20 mouse cellular contexts compared by ENCODE assay signal in the genomic region with DNA sequence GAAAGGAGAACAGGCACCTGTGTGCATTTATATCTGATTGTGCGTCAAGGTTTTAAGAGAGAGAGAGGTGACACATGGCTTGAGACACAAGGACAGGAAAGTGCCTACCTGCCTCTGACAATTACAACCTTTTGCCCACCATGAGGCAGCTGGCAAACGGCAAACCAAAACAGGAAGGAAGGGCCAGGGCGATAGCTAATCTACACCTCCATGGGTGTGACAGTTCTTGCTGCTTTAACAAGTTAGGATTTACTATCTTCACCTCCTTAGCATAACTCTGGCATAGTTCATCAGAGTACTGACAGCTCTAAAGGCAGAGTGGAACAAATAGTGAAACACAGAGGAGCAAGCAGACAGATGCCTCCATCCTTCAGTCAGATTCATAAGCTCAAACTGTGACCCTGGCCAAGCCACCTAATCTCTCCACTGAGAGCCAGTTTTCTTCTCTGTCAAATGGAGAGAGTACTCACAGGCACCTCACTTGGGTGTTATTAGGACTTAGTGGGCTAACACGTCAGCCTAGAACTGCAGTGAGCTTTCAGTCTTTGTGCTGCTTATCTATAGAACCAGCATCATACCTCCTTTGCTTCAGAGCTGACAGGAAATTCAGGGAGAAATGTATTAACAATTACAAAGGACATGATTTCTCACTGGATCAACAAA. TPM values are rescaled to one million over a fixed set of nuclear protein-coding genes. Genes with fewer than 3 reads are reported as not detected.
A peak's percentile ranks its signal among the peaks of the same experiment; 100 is the strongest.
DNase-seq lines count a peak whose midpoint lies in the region; ATAC-seq and TF ChIP-seq lines count a peak whose summit lies in the region.
"Had no signal": no experiment of that assay in that cellular context is flagged by ENCODE, and none has a peak within 500 bp of the region (broad histone marks: within the 10 kb centered on the region; RNA-seq: fewer than 3 reads in every experiment).

No protein-coding gene starts in this region.

- no peak for TF ChIP-seq CTCF in heart, adult 2 months (IDR thresholded peaks at IDR 0.05)
- no peak for TF ChIP-seq CTCF in heart, postnatal 0 days (IDR thresholded peaks at IDR 0.05; ENCODE audit: low read depth)

- no peaks in the 10 kb centered on the region for H3K27me3 ChIP-seq in heart, adult 2 months (ENCODE audit: control insufficient read depth, insufficient read depth, low read length)
- H3K27me3 ChIP-seq in heart, postnatal 0 days (ENCODE audit: control insufficient read depth, insufficient read depth, low read length), result no peaks in the 10 kb centered on the region
- H3K27me3 ChIP-seq in heart, embryonic 10.5 days (ENCODE audit: insufficient read depth, poor library complexity, severe bottlenecking), result no peaks in the 10 kb centered on the region
- no peaks in the 10 kb centered on the region for H3K27me3 ChIP-seq in liver, embryonic 13.5 days
- H3K27me3 ChIP-seq in neural tube, embryonic 15.5 days (replicated peaks), result no peaks in the 10 kb centered on the region
- H3K27me3 ChIP-seq: stomach, embryonic 15.5 days had no signal

- H3K36me3 ChIP-seq in heart, adult 2 months (ENCODE audit: control insufficient read depth, insufficient read depth, low read length), result peaks cover 20% of the 10 kb centered on the region
- H3K36me3 ChIP-seq in heart, postnatal 0 days (replicated peaks; ENCODE audit: control insufficient read depth, insufficient read depth, low read length), result peaks cover 33% of the 10 kb centered on the region
- H3K36me3 ChIP-seq in heart, embryonic 10.5 days, result peaks cover 51% of the 10 kb centered on the region
- peaks cover 80% of the 10 kb centered on the region for H3K36me3 ChIP-seq in liver, embryonic 13.5 days
- H3K36me3 ChIP-seq in neural tube, embryonic 15.5 days, result peaks cover 69% of the 10 kb centered on the region

- TF ChIP-seq EP300 in heart, adult 2 months (IDR thresholded peaks at IDR 0.05; ENCODE audit: insufficient read depth, low read depth, low read length), result no peak
- no peak for TF ChIP-seq EP300 in heart, postnatal 0 days (IDR thresholded peaks at IDR 0.05; ENCODE audit: low read depth)

- H3K4me3 ChIP-seq in heart, adult 2 months, result no peak overlapping the region
- H3K4me3 ChIP-seq in heart, postnatal 0 days (ENCODE audit: low read depth, low read length), result no peak overlapping the region
- H3K4me3 ChIP-seq in heart, embryonic 10.5 days, result no peak overlapping the region
- no peak overlapping the region for H3K4me3 ChIP-seq in liver, embryonic 13.5 days (replicated peaks)
- H3K4me3 ChIP-seq in neural tube, embryonic 15.5 days (replicated peaks), result no peak overlapping the region
- H3K4me3 ChIP-seq: limb, embryonic 10.5 days; stomach, embryonic 15.5 days had no signal

- H3K4me2 ChIP-seq in heart, postnatal 0 days (ENCODE audit: low read depth, low read length), result no peak overlapping the region
- no peak overlapping the region for H3K4me2 ChIP-seq in liver, embryonic 13.5 days
- no peak overlapping the region for H3K4me2 ChIP-seq in neural tube, embryonic 15.5 days
- H3K4me2 ChIP-seq: midbrain, embryonic 11.5 days; stomach, embryonic 15.5 days had no signal

- intact Hi-C loops in heart, adult 2 months (cut with DNase I), result no loop called here

- H3K9me3 ChIP-seq in heart, postnatal 0 days (replicated peaks; ENCODE audit: control insufficient read depth, low read length), result no peaks in the 10 kb centered on the region
- no peaks in the 10 kb centered on the region for H3K9me3 ChIP-seq in heart, embryonic 10.5 days
- H3K9me3 ChIP-seq in liver, embryonic 13.5 days (replicated peaks), result no peaks in the 10 kb centered on the region
- no peaks in the 10 kb centered on the region for H3K9me3 ChIP-seq in neural tube, embryonic 15.5 days (replicated peaks)
- H3K9me3 ChIP-seq: limb, embryonic 10.5 days; stomach, embryonic 15.5 days had no signal

- no peak overlapping the region for H3K9ac ChIP-seq in heart, adult 2 months (ENCODE audit: low read depth, low read length)
- H3K9ac ChIP-seq in heart, postnatal 0 days (replicated peaks; ENCODE audit: low read depth, low read length), result no peak overlapping the region
- H3K9ac ChIP-seq in liver, embryonic 13.5 days, result no peak overlapping the region
- no peak overlapping the region for H3K9ac ChIP-seq in neural tube, embryonic 15.5 days (replicated peaks)
- H3K9ac ChIP-seq: stomach, embryonic 15.5 days had no signal

- H3K4me1 ChIP-seq in heart, adult 2 months (ENCODE audit: control insufficient read depth, insufficient read depth, low read length), result peaks cover 5% of the 10 kb centered on the region
- peaks cover 46% of the 10 kb centered on the region for H3K4me1 ChIP-seq in heart, postnatal 0 days (ENCODE audit: control insufficient read depth, insufficient read depth)
- peaks cover 18% of the 10 kb centered on the region; the same call in 1 of the 2 replicates for H3K4me1 ChIP-seq in heart, embryonic 10.5 days
- H3K4me1 ChIP-seq in liver, embryonic 13.5 days (replicated peaks), result peaks cover 30% of the 10 kb centered on the region
- H3K4me1 ChIP-seq in neural tube, embryonic 15.5 days, result no peaks in the 10 kb centered on the region
- H3K4me1 ChIP-seq: limb, embryonic 10.5 days; stomach, embryonic 15.5 days had no signal

- TF ChIP-seq POLR2A in heart, adult 2 months (IDR thresholded peaks at IDR 0.05; ENCODE audit: insufficient read depth, low read depth, low read length), result no peak

- no peak for DNase-seq in heart, adult 2 months
- DNase-seq in heart, adult 9 months (ENCODE audit: low spot score in 2 of 2), result no peak
- DNase-seq in heart, postnatal 0 days (ENCODE audit: low spot score), result no peak
- no peak for DNase-seq in heart, embryonic 10.5 days (ENCODE audit: low spot score)
- peak; percentile 13 for DNase-seq in liver, embryonic 13.5 days
- DNase-seq in layer of hippocampus, postnatal 25 days (ENCODE audit: extremely low spot score in 1 of 2, low spot score in 1 of 2), result no peak
- DNase-seq: cerebellum, adult 11-12 months; cerebellum, postnatal 25 days; embryo, embryonic 11 days; thymus, postnatal 36 days had no signal

- no peak for ATAC-seq in heart, postnatal 0 days (ENCODE audit: insufficient read depth, low read depth)
- ATAC-seq in liver, embryonic 13.5 days (ENCODE audit: low read depth), result peak; percentile 73
- peak; percentile 90 for ATAC-seq in megakaryocyte-erythroid progenitor cell, adult 5-6 weeks (replicated peaks; ENCODE audit: low FRiP score, low TSS enrichment, poor library complexity, severe bottlenecking)
- no peak for ATAC-seq in neural tube, embryonic 15.5 days (ENCODE audit: low FRiP score)
- ATAC-seq: forebrain, embryonic 14.5 days; hindbrain, postnatal 0 days; intestine, embryonic 16.5 days; lung, postnatal 0 days had no signal

- WGBS in heart, adult 2 months, result 53% methylated on average over 4 of the region's 4 CpGs
- 40% methylated on average over 4 of the region's 4 CpGs for WGBS in heart, postnatal 0 days
- 53% methylated on average over 4 of the region's 4 CpGs for WGBS in heart, embryonic 10.5 days
- WGBS in liver, embryonic 13.5 days (ENCODE audit: insufficient replicate concordance), result 20% methylated on average over 4 of the region's 4 CpGs
- WGBS in neural tube, embryonic 15.5 days, result 84% methylated on average over 4 of the region's 4 CpGs

- no peaks in the 10 kb centered on the region for H3K79me2 ChIP-seq in heart, adult 2 months (replicated peaks; ENCODE audit: control insufficient read depth, insufficient read depth, low read length)

- H3K27ac ChIP-seq in heart, adult 2 months, result peak overlapping the region; percentile 57
- peak overlapping the region; percentile 94 for H3K27ac ChIP-seq in heart, postnatal 0 days (ENCODE audit: low read depth)
- H3K27ac ChIP-seq in heart, embryonic 10.5 days, result no peak overlapping the region
- no peak overlapping the region for H3K27ac ChIP-seq in liver, embryonic 13.5 days
- H3K27ac ChIP-seq in neural tube, embryonic 15.5 days (replicated peaks), result no peak overlapping the region
- H3K27ac ChIP-seq: hindbrain, postnatal 0 days; limb, embryonic 10.5 days; macrophage; stomach, embryonic 15.5 days had no signal

RNA-seq across cellular contexts. Expression of gene Fcf1, which starts 26.4 kb away (rescaled TPM):
- 10 to 100 TPM; 31.8 to 35.1 TPM for total RNA-seq in heart, adult 2 months (2021)
- polyA plus RNA-seq in heart, adult 2 months (2012; rRNA removed), result 28.1 and 54.1 TPM in 2 replicates
- 17.8 and 39.1 TPM in 2 replicates for total RNA-seq in heart, postnatal 0 days (2014; rRNA removed; ENCODE audit: low replicate concordance)
- 85.1 and 90.9 TPM in 2 replicates for polyA plus RNA-seq in heart, postnatal 0 days (2015; fragmentation: Nextera tagmentation; extraction: Ambion mirVana)
- polyA plus RNA-seq in heart, embryonic 10.5 days (2016; fragmentation: Nextera tagmentation; extraction: Ambion mirVana), result 106 and 142 TPM in 2 replicates
- 132 and 134 TPM in 2 replicates for polyA plus RNA-seq in liver, embryonic 13.5 days (2015; fragmentation: Nextera tagmentation; extraction: Ambion mirVana)
- 234 and 237 TPM in 2 replicates for total RNA-seq in megakaryocyte-erythroid progenitor cell, adult 5-6 weeks (2014; fragmentation: Nextera tagmentation)
- total RNA-seq in megakaryocyte-erythroid progenitor cell, adult 5-6 weeks (2017), result 147 and 211 TPM in 2 replicates
- 83.3 and 94.9 TPM in 2 replicates for polyA plus RNA-seq in neural tube, embryonic 15.5 days (2015; fragmentation: Nextera tagmentation; extraction: Ambion mirVana)
- 10 to 100 TPM; 35.0 to 36.0 TPM for total RNA-seq in layer of hippocampus, postnatal 25 days (2021)

RNA-seq across cellular contexts. Expression of gene Arel1, which starts 26.4 kb away (rescaled TPM):
- total RNA-seq in heart, adult 2 months (2021), result 10 to 100 TPM; 34.9 to 45.2 TPM
- polyA plus RNA-seq in heart, adult 2 months (2012; rRNA removed), result 29.5 and 45.9 TPM in 2 replicates
- total RNA-seq in heart, postnatal 0 days (2014; rRNA removed; ENCODE audit: low replicate concordance), result 33.2 and 38.8 TPM in 2 replicates
- polyA plus RNA-seq in heart, postnatal 0 days (2015; fragmentation: Nextera tagmentation; extraction: Ambion mirVana), result 11.0 and 12.1 TPM in 2 replicates
- polyA plus RNA-seq in heart, embryonic 10.5 days (2016; fragmentation: Nextera tagmentation; extraction: Ambion mirVana), result 10.8 and 15.7 TPM in 2 replicates
- 13.3 and 16.9 TPM in 2 replicates for polyA plus RNA-seq in liver, embryonic 13.5 days (2015; fragmentation: Nextera tagmentation; extraction: Ambion mirVana)
- total RNA-seq in megakaryocyte-erythroid progenitor cell, adult 5-6 weeks (2014; fragmentation: Nextera tagmentation), result 39.2 and 51.6 TPM in 2 replicates
- 38.8 and 48.6 TPM in 2 replicates for total RNA-seq in megakaryocyte-erythroid progenitor cell, adult 5-6 weeks (2017)
- 28.1 and 29.6 TPM in 2 replicates for polyA plus RNA-seq in neural tube, embryonic 15.5 days (2015; fragmentation: Nextera tagmentation; extraction: Ambion mirVana)
- total RNA-seq in layer of hippocampus, postnatal 25 days (2021), result 100 to 1,000 TPM; 115 to 117 TPM

RNA-seq across cellular contexts. Expression of gene Ylpm1, which starts 51.8 kb away (rescaled TPM):
- total RNA-seq in heart, adult 2 months (2021), result 10 to 100 TPM; 26.7 to 26.8 TPM
- 9.3 and 12.1 TPM in 2 replicates for polyA plus RNA-seq in heart, adult 2 months (2012; rRNA removed)
- total RNA-seq in heart, postnatal 0 days (2014; rRNA removed; ENCODE audit: low replicate concordance), result 10.2 and 14.7 TPM in 2 replicates
- 10.2 and 10.5 TPM in 2 replicates for polyA plus RNA-seq in heart, postnatal 0 days (2015; fragmentation: Nextera tagmentation; extraction: Ambion mirVana)
- 23.8 and 28.7 TPM in 2 replicates for polyA plus RNA-seq in heart, embryonic 10.5 days (2016; fragmentation: Nextera tagmentation; extraction: Ambion mirVana)
- polyA plus RNA-seq in liver, embryonic 13.5 days (2015; fragmentation: Nextera tagmentation; extraction: Ambion mirVana), result 9.2 TPM in 2 replicates
- total RNA-seq in megakaryocyte-erythroid progenitor cell, adult 5-6 weeks (2014; fragmentation: Nextera tagmentation), result 97.2 and 106 TPM in 2 replicates
- 35.0 and 77.3 TPM in 2 replicates for total RNA-seq in megakaryocyte-erythroid progenitor cell, adult 5-6 weeks (2017)
- 31.5 and 31.8 TPM in 2 replicates for polyA plus RNA-seq in neural tube, embryonic 15.5 days (2015; fragmentation: Nextera tagmentation; extraction: Ambion mirVana)
- total RNA-seq in layer of hippocampus, postnatal 25 days (2021), result 100 to 1,000 TPM in 1 of 2 experiments, 10 to 100 TPM in 1; 98.2 to 136 TPM

Comparison
In these comparisons a context has a peak if more than half of its experiments do, and no peak if none do; other contexts are left out.
1. H3K27ac ChIP-seq: peak in heart, adult 2 months (single experiment) and heart, postnatal 0 days (single experiment); none in heart, embryonic 10.5 days (single experiment), liver, embryonic 13.5 days (single experiment) and neural tube, embryonic 15.5 days (single experiment).
2. ATAC-seq: peak in liver, embryonic 13.5 days (single experiment) and megakaryocyte-erythroid progenitor cell, adult 5-6 weeks (single experiment); none in heart, postnatal 0 days (single experiment) and neural tube, embryonic 15.5 days (single experiment).